Mouse (Mus musculus): ENCODE measurements around the gene Gon7. TPM values are rescaled to one million over a fixed set of nuclear protein-coding genes. Genes with fewer than 3 reads are reported as not detected.
A peak's percentile ranks its signal among the peaks of the same experiment; 100 is the strongest.

Gon7 gene
- polyA plus RNA-seq, 1 experiment: 22.5 TPM

DNA sequence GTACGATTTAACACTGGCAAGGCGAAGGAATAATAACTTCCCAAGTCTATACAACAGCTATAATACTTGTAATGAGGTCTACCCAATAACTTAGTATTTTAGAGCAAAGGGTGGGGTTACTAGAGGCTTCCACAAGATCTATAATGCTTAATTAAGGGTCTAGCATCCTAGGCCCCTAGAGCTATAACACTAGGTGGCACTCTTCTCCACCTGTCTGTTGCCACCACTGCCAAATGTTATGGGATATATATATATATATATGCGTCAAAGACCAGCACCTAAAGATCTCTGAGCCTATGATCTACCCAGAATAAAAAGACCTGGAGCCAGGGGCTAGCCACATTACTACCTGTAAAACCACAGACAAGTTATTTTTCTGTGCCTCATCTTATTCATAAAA lies 17.3 kb downstream of the Gon7 start:
- peak; percentile 25 to 36 for DNase-seq
- no peaks in the 10 kb centered on the region for H3K27me3 ChIP-seq (ENCODE audit: control insufficient read depth, insufficient read depth, low read length)
- no peak overlapping the region for H3K4me3 ChIP-seq (replicated peaks; ENCODE audit: insufficient read depth, low read depth, low read length)
- no peak for TF ChIP-seq POLR2A (IDR thresholded peaks at IDR 0.05; ENCODE audit: borderline replicate concordance, insufficient read depth, low read length)
- TF ChIP-seq CTCF (IDR thresholded peaks at IDR 0.05; ENCODE audit: borderline replicate concordance, insufficient read depth, low read depth, low read length): peak; percentile 34; the same call in 1 of the 2 replicates
- H3K4me1 ChIP-seq (ENCODE audit: control insufficient read depth, insufficient read depth, low read length): no peaks in the 10 kb centered on the region; the same call in 1 of the 2 replicates
- WGBS: 60% methylated on average over 3 of the region's 3 CpGs
- no peak overlapping the region for H3K27ac ChIP-seq (ENCODE audit: insufficient read depth, low read length)

DNA sequence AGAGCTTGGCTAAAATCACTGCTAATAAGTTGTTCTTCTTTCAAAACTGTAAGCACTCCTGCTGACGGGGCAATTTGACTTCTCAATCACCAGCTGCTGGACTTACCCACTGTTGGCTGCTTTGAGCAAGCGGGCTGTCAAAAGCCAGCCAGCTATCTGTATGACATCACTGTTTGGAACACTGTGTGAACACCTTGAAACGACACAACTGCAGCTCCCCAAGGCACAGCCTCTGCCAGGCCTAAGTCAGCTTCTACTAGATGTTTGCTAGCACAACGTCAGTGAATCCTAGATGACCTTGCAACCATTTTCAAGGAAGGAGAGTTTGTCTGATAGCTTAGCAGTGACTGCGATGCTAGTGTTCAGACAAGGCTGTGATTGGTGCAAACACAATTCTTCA lies 18.5 kb downstream of the Gon7 start:
- no peaks in the 10 kb centered on the region for H3K27me3 ChIP-seq (ENCODE audit: control insufficient read depth, insufficient read depth, low read length)
- no peak overlapping the region for H3K4me3 ChIP-seq (replicated peaks; ENCODE audit: insufficient read depth, low read depth, low read length)
- DNase-seq: no peak
- no peak for TF ChIP-seq POLR2A (IDR thresholded peaks at IDR 0.05; ENCODE audit: borderline replicate concordance, insufficient read depth, low read length)
- WGBS: 64% methylated on average over 5 of the region's 5 CpGs
- no peak overlapping the region for H3K27ac ChIP-seq (ENCODE audit: insufficient read depth, low read length)
- no peaks in the 10 kb centered on the region; the same call in 1 of the 2 replicates for H3K4me1 ChIP-seq (ENCODE audit: control insufficient read depth, insufficient read depth, low read length)

GRCm38 (mm10) chr12:102733381-102733780 lies 24.2 kb downstream of the Gon7 start:
- peak in 1 of 2 experiments; percentile 38 for DNase-seq
- H3K27ac ChIP-seq (ENCODE audit: insufficient read depth, low read length): no peak overlapping the region
- no peak overlapping the region for H3K4me3 ChIP-seq (replicated peaks; ENCODE audit: insufficient read depth, low read depth, low read length)
- no peaks in the 10 kb centered on the region for H3K27me3 ChIP-seq (ENCODE audit: control insufficient read depth, insufficient read depth, low read length)
- TF ChIP-seq POLR2A (IDR thresholded peaks at IDR 0.05; ENCODE audit: borderline replicate concordance, insufficient read depth, low read length) (no peak), CTCF (IDR thresholded peaks at IDR 0.05; ENCODE audit: borderline replicate concordance, insufficient read depth, low read depth, low read length) (peak; percentile 59)
- 20% methylated on average over 4 of the region's 5 CpGs for WGBS
- H3K4me1 ChIP-seq (ENCODE audit: control insufficient read depth, insufficient read depth, low read length): no peaks in the 10 kb centered on the region

- WGBS: 40% methylated on average over 16 of the region's 16 CpGs
- peak overlapping the region; percentile 46 for H3K4me3 ChIP-seq (replicated peaks; ENCODE audit: insufficient read depth, low read depth, low read length)
- H3K27me3 ChIP-seq (ENCODE audit: control insufficient read depth, insufficient read depth, low read length): no peaks in the 10 kb centered on the region
- H3K4me1 ChIP-seq (ENCODE audit: control insufficient read depth, insufficient read depth, low read length): no peaks in the 10 kb centered on the region
- no peak overlapping the region for H3K27ac ChIP-seq (ENCODE audit: insufficient read depth, low read length)
- DNase-seq: no peak
- TF ChIP-seq CTCF (IDR thresholded peaks at IDR 0.05; ENCODE audit: borderline replicate concordance, insufficient read depth, low read depth, low read length) (no peak), POLR2A (IDR thresholded peaks at IDR 0.05; ENCODE audit: borderline replicate concordance, insufficient read depth, low read length) (no peak)
Measured at GRCm38 (mm10) chr12:102730798-102731619, 26.6 kb downstream of the Gon7 start.

- peak overlapping the region; percentile 46 for H3K4me3 ChIP-seq (replicated peaks; ENCODE audit: insufficient read depth, low read depth, low read length)
- no peak overlapping the region for H3K27ac ChIP-seq (ENCODE audit: insufficient read depth, low read length)
- no peaks in the 10 kb centered on the region for H3K27me3 ChIP-seq (ENCODE audit: control insufficient read depth, insufficient read depth, low read length)
- 42% methylated on average over 26 of the region's 26 CpGs for WGBS
- 0 out of 2 replicates have a peak, but pooled peaks have one; percentile 21 for TF ChIP-seq POLR2A (IDR thresholded peaks at IDR 0.05; ENCODE audit: borderline replicate concordance, insufficient read depth, low read length)
- TF ChIP-seq CTCF (IDR thresholded peaks at IDR 0.05; ENCODE audit: borderline replicate concordance, insufficient read depth, low read depth, low read length): no peak
- peak; percentile 74 to 85 for DNase-seq
- no peaks in the 10 kb centered on the region for H3K4me1 ChIP-seq (ENCODE audit: control insufficient read depth, insufficient read depth, low read length)
Measured at GRCm38 (mm10) chr12:102729855-102730797, 27.5 kb downstream of the Gon7 start.

GRCm38 (mm10) chr12:102725761-102726175 lies 31.8 kb downstream of the Gon7 start:
- Histone ChIP-seq H3K27ac (ENCODE audit: insufficient read depth, low read length) (no peak overlapping the region), H3K4me3 (replicated peaks; ENCODE audit: insufficient read depth, low read depth, low read length) (no peak overlapping the region), H3K4me1 (ENCODE audit: control insufficient read depth, insufficient read depth, low read length) (no peaks in the 10 kb centered on the region), H3K27me3 (ENCODE audit: control insufficient read depth, insufficient read depth, low read length) (no peaks in the 10 kb centered on the region)
- 30% methylated on average over 7 of the region's 7 CpGs for WGBS
- DNase-seq: peak; percentile 14 to 38
- TF ChIP-seq POLR2A (IDR thresholded peaks at IDR 0.05; ENCODE audit: borderline replicate concordance, insufficient read depth, low read length) (no peak), CTCF (IDR thresholded peaks at IDR 0.05; ENCODE audit: borderline replicate concordance, insufficient read depth, low read depth, low read length) (no peak)

DNA sequence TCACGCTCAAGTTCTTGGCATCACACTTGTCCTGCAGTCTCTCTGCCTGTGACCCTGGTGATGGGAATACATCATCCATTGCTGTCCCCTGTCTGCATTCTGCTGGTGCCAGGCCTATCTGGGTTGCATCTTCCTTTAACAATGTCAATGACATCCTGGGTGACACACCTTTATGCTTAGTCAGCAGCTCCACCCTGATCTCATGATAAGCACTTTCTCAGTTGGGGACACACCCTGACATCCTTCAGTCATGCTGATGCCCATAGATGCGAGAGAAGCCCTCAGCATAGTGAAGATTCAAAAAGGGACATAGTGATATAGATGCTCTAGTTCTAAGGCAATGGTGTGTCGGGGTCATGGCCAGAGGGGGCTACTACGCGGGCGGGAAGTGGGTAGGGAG lies 32.5 kb downstream of the Gon7 start:
- Histone ChIP-seq H3K4me1 (ENCODE audit: control insufficient read depth, insufficient read depth, low read length) (no peaks in the 10 kb centered on the region), H3K4me3 (replicated peaks; ENCODE audit: insufficient read depth, low read depth, low read length) (no peak overlapping the region), H3K27me3 (ENCODE audit: control insufficient read depth, insufficient read depth, low read length) (no peaks in the 10 kb centered on the region), H3K27ac (ENCODE audit: insufficient read depth, low read length) (no peak overlapping the region)
- no peak for TF ChIP-seq CTCF (IDR thresholded peaks at IDR 0.05; ENCODE audit: borderline replicate concordance, insufficient read depth, low read depth, low read length)
- WGBS: 87% methylated on average over 6 of the region's 6 CpGs
- no peak for DNase-seq
